10 mouse cellular contexts compared by ENCODE assay signal in genomic region chr2:60747590-60747989, GRCm38 (mm10). TPM values are rescaled to one million over a fixed set of nuclear protein-coding genes. Genes with fewer than 3 reads are reported as not detected.
DNase-seq lines count a peak whose midpoint lies in the region; ATAC-seq and TF ChIP-seq lines count a peak whose summit lies in the region.
"Had no signal": no experiment of that assay in that cellular context is flagged by ENCODE, and none has a peak within 500 bp of the region (broad histone marks: within the 10 kb centered on the region; RNA-seq: fewer than 3 reads in every experiment).

No protein-coding gene starts in this region.

- no peaks in the 10 kb centered on the region for H3K9me3 ChIP-seq in hindbrain, embryonic 16.5 days (ENCODE audit: control insufficient read depth, low read length)

- peaks cover 5% of the 10 kb centered on the region for H3K4me1 ChIP-seq in heart, adult 2 months (ENCODE audit: control insufficient read depth, insufficient read depth, low read length)
- no peaks in the 10 kb centered on the region for H3K4me1 ChIP-seq in hindbrain, embryonic 16.5 days (ENCODE audit: control insufficient read depth, insufficient read depth, low read depth, low read length)

- no peak for ATAC-seq in hindbrain, embryonic 16.5 days

- intact Hi-C loops in heart, adult 2 months (cut with DNase I): no loop called here

- no peak for TF ChIP-seq EP300 in heart, adult 2 months (IDR thresholded peaks at IDR 0.05; ENCODE audit: insufficient read depth, low read depth, low read length)

- DNase-seq in urinary bladder, postnatal 14 days (ENCODE audit: low spot score): peak; percentile 46
- no peak for DNase-seq in urinary bladder, adult 2 months (ENCODE audit: low spot score)
- DNase-seq in heart, adult 2 months: peak; percentile 35 to 46
- peak; percentile 24 for DNase-seq in kidney, postnatal 14 days
- peak; percentile 41 for DNase-seq in yolk sac, embryonic 10.5 days (ENCODE audit: low spot score)
- DNase-seq in right cerebral cortex, postnatal 4 days: no peak
- DNase-seq in adrenal gland, postnatal 4 days (ENCODE audit: low spot score in 2 of 2): no peak
- DNase-seq: spleen, adult 18-20 months had no signal

- no peak overlapping the region for H3K4me3 ChIP-seq in heart, adult 2 months
- H3K4me3 ChIP-seq in hindbrain, embryonic 16.5 days (ENCODE audit: low read length): no peak overlapping the region

- no peak overlapping the region; the same call in 1 of the 2 replicates for H3K27ac ChIP-seq in heart, adult 2 months
- H3K27ac ChIP-seq in hindbrain, embryonic 16.5 days (ENCODE audit: low read depth, low read length): no peak overlapping the region
- H3K27ac ChIP-seq: macrophage had no signal

- no peak for TF ChIP-seq POLR2A in heart, adult 2 months (IDR thresholded peaks at IDR 0.05; ENCODE audit: insufficient read depth, low read depth, low read length)

- H3K9ac ChIP-seq in heart, adult 2 months (ENCODE audit: low read depth, low read length): no peak overlapping the region
- no peak overlapping the region for H3K9ac ChIP-seq in hindbrain, embryonic 16.5 days (ENCODE audit: low read depth, low read length)

- WGBS in heart, adult 2 months: 28% methylated on average over 3 of the region's 3 CpGs
- WGBS in hindbrain, embryonic 16.5 days: 70% methylated on average over 3 of the region's 3 CpGs

- no peak overlapping the region for H3K4me2 ChIP-seq in hindbrain, embryonic 16.5 days (ENCODE audit: low read length)

- no peaks in the 10 kb centered on the region for H3K36me3 ChIP-seq in heart, adult 2 months (ENCODE audit: control insufficient read depth, insufficient read depth, low read length)
- H3K36me3 ChIP-seq in hindbrain, embryonic 16.5 days (ENCODE audit: control insufficient read depth, insufficient read depth, low read length): 0 out of 2 replicates have a peak, but pooled peaks cover 3% of the 10 kb centered on the region

- no peaks in the 10 kb centered on the region for H3K27me3 ChIP-seq in heart, adult 2 months (ENCODE audit: control insufficient read depth, insufficient read depth, low read length)
- no peaks in the 10 kb centered on the region for H3K27me3 ChIP-seq in hindbrain, embryonic 16.5 days (replicated peaks; ENCODE audit: control insufficient read depth, insufficient read depth, low read length)

- H3K79me2 ChIP-seq in heart, adult 2 months (replicated peaks; ENCODE audit: control insufficient read depth, insufficient read depth, low read length): no peaks in the 10 kb centered on the region

- peak; percentile 50 for TF ChIP-seq CTCF in heart, adult 2 months (IDR thresholded peaks at IDR 0.05)

RNA-seq across cellular contexts. Expression of gene Itgb6, which starts 25.1 kb away (rescaled TPM):
- 15.6 and 17.2 TPM in 2 replicates for polyA plus RNA-seq in urinary bladder, adult 2 months (2012; rRNA removed)
- 10 to 100 TPM; 21.0 to 32.4 TPM for total RNA-seq in heart, adult 2 months (2021)
- 10.5 and 19.5 TPM in 2 replicates for polyA plus RNA-seq in heart, adult 2 months (2012; rRNA removed)
- 1 to 10 TPM; 1.3 to 4.0 TPM for total RNA-seq in adrenal gland, postnatal 4 days (2021)
- polyA plus RNA-seq in hindbrain, embryonic 16.5 days (2015; fragmentation: Nextera tagmentation; extraction: Ambion mirVana): 0.14 and 0.19 TPM in 2 replicates
- polyA plus RNA-seq: macrophage had no signal

Comparison
In these comparisons a context has a peak if more than half of its experiments do, and no peak if none do; other contexts are left out.
1. DNase-seq: peak in urinary bladder, postnatal 14 days (single experiment), heart, adult 2 months (2 of 2), kidney, postnatal 14 days (single experiment) and yolk sac, embryonic 10.5 days (single experiment); none in urinary bladder, adult 2 months (single experiment), right cerebral cortex, postnatal 4 days (single experiment) and adrenal gland, postnatal 4 days (0 of 2).